Mouse (Mus musculus): Measurements from ENCODE around the gene Miga2. TPM values are rescaled to one million over a fixed set of nuclear protein-coding genes. Genes with fewer than 3 reads are reported as not detected.
A peak's percentile ranks its signal among the peaks of the same experiment; 100 is the strongest.

Gene Miga2
- polyA plus RNA-seq, 1 experiment from 2014 or later: 32.6 TPM

DNA sequence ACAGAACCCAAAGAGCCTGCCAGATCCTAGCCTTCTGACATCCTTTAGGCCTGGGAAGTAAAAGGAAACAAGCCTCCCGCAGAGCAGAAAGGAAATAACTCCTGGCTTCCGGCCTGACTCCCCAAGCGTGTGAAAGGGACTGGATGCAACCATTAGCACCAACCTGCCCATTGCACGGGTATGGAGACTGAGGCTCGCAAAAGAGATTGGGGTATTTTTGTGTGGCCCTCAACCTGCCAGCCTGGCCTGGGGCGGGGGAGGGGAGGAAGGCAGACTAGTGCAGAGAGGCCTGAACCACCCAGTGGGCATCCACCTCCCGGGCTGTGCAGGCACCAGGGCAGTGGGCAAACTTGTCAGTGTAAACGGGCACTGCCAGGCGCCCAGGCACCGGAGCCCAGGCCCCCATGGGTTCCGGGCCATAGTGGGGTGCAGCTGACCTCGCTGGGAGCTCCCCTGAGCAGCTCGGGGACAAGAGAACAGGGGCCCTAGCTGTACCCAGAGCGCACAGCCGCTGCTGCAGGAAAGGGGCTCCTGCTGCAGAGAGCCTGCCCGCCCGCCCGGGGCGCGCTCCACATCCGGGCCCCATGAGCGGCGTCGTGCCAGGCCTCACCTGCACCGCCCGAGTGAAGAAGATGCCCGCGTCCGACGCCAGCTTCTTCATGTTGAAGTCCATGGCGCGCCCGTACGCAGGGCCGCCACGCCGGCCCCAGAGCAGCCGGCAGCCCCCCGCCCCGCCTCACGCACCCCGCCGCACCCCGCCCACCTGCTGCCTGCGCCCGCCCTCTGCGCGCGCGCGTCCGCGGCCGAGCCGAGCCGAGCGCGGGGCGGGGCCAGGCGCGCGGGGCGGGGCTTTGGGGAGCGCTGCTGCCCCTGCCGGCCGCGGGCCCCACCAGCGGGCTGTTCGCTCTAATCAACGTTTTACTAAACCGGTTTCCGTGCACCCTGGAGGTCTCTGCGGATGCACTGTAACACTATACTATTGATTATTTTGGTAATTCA lies 5.2 kb upstream of the Miga2 start, which contains the start of gene Sh3glb2:
TSS of gene Sh3glb2 (minus strand) at position 805 of the 999 bp plus-strand sequence.
- peak within 1 kb of the TSS; percentile 89 for H3K4me3 ChIP-seq

DNA sequence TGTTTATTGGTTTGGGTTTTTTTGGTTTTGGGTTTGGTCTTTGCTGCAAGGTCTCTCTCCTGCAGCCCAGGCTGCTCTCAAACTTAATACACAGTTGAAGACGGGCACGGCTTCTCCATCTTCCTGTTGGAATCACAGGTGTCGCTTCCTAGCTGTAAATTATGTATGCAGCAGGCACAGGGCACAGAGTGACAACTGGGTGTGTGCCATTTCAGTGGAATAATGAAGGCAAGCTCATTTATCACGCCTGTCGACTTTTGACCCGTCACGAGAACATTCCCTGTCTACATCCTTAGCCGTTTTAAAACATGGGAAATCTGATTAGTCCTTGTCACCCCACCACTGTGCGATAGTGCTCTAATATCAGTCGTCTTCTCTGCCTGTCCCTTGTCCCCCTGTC lies 3.4 kb upstream of the Miga2 start:
- WGBS: 75% methylated on average over 10 of the region's 10 CpGs
- no peaks in the 10 kb centered on the region for H3K9me3 ChIP-seq (replicated peaks)

More for the DNA sequence above, 5.2 kb upstream of the Miga2 start, which contains the start of gene Sh3glb2:
- ATAC-seq (replicated peaks; ENCODE audit: insufficient number of reproducible peaks, insufficient read depth, low FRiP score, low read depth): peak; percentile 63
- peak within 1 kb of the TSS; percentile 96 for H3K4me2 ChIP-seq
- peak within 1 kb of the TSS; percentile 92 for H3K27ac ChIP-seq
- H3K27me3 ChIP-seq: no peaks in the 10 kb centered on the region
- H3K9ac ChIP-seq: peak within 1 kb of the TSS; percentile 84
- peaks cover 41% of the 10 kb centered on the region for H3K4me1 ChIP-seq (replicated peaks)
- WGBS: 2% methylated on average over 54 of the region's 73 CpGs
- peaks cover 8% of the 10 kb centered on the region; the same call in 1 of the 2 replicates for H3K36me3 ChIP-seq
- no peaks in the 10 kb centered on the region for H3K9me3 ChIP-seq (replicated peaks)

DNA sequence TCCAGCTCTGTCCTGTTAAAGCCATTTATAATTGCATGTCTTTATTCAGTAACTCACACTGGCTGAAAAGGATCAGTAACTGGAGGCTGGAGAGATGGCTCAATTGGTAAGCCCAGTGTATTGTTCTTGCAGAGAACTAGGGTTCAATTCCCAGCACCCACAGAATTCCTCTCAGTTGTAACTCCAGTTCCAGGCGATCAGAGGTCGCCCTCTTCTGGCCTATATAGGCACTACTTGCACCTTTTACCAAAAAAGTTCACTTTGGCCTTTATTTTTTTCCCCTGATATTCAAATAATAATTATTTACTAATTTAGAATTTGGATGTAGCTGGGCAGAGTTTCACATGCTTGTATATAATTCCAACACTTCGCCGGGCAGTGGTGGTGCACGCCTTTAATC lies 1.2 kb upstream of the Miga2 start:
- no peak for ATAC-seq (replicated peaks; ENCODE audit: insufficient number of reproducible peaks, insufficient read depth, low FRiP score, low read depth)
- Histone ChIP-seq H3K9me3 (replicated peaks) (no peaks in the 10 kb centered on the region), H3K27me3 (no peaks in the 10 kb centered on the region), H3K36me3 (peaks cover 9% of the 10 kb centered on the region), H3K9ac (no peak overlapping the region), H3K27ac (no peak overlapping the region), H3K4me3 (no peak overlapping the region), H3K4me1 (replicated peaks) (peaks cover 41% of the 10 kb centered on the region), H3K4me2 (no peak overlapping the region)
- 72% methylated on average over 5 of the region's 5 CpGs for WGBS

More for the DNA sequence above, 3.4 kb upstream of the Miga2 start:
- ATAC-seq (replicated peaks; ENCODE audit: insufficient number of reproducible peaks, insufficient read depth, low FRiP score, low read depth): no peak
- no peaks in the 10 kb centered on the region for H3K27me3 ChIP-seq
- no peak overlapping the region for H3K9ac ChIP-seq
- H3K36me3 ChIP-seq: no peaks in the 10 kb centered on the region
- no peak overlapping the region for H3K4me2 ChIP-seq
- H3K4me3 ChIP-seq: no peak overlapping the region
- no peak overlapping the region for H3K27ac ChIP-seq
- peaks cover 47% of the 10 kb centered on the region for H3K4me1 ChIP-seq (replicated peaks)

DNA sequence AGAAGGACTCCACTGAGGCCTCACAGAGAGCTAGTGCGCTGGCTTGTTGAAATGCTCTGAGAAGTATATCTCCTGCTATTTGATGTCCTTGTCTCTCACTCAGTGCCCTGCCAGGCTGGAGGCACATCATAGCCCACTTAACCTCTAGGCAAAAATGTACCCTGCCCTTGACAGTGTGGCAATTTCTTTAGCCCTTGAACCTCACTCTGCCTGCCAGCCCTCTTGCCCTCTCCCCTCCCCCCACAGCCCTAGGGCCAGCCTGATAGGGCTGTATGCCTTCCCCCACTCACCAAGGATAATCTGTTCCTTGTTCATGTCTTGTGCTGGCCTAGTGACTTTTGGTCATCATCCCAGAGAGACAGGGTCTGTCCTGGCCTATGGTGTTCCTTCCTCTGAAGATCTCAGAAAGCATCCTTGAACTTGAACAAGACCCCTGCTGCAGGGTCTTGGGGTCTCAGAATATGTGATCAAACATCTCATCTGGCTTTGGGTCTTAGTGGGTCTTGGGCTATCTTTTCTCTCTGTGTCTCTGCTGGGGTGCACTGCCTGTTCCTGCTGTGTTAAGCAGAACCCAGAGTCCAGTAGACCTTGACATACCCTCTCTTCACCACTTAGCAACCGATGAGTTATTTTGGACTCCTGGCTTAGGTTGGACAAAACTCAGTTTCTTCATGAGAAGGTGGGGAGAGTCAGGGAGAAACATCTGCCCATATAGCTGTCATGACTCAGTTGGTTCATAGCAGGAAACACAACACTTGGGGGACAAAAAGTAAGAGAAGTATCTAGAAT lies 1.4 kb downstream of the Miga2 start:
- ATAC-seq (replicated peaks; ENCODE audit: insufficient number of reproducible peaks, insufficient read depth, low FRiP score, low read depth): no peak
- peaks cover 35% of the 10 kb centered on the region for H3K36me3 ChIP-seq
- 62% methylated on average over 2 of the region's 2 CpGs for WGBS

DNA sequence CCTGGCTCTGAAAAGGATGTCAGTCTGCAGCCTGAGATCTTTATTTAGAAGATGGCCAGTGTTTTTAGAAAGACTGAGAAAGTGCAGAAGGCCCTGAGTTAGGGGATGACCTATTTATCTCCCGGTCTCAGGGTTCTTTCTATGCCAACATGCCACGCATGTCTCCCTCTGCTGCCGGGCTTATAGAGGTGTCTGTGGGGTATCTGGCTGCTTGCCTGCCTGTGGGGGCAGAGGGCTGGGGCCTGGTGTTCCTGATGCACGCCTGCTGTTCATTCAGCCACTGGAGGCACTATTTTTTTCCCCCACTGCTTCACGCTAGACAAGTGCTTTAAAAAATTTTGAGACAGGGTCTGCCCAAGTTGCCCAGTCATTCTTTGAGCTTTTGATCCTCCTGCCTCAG lies 2.2 kb downstream of the Miga2 start:
- Histone ChIP-seq H3K4me2 (peak overlapping the region; percentile 78), H3K36me3 (peaks cover 43% of the 10 kb centered on the region), H3K27me3 (no peaks in the 10 kb centered on the region), H3K9ac (0 out of 2 replicates have a peak overlapping the region, but pooled peaks have one; percentile 15), H3K9me3 (replicated peaks) (no peaks in the 10 kb centered on the region), H3K4me3 (peak overlapping the region; percentile 93; the same call in 1 of the 2 replicates), H3K27ac (peak overlapping the region; percentile 86), H3K4me1 (replicated peaks) (peaks cover 27% of the 10 kb centered on the region)
- WGBS: 32% methylated on average over 5 of the region's 5 CpGs
- no peak for ATAC-seq (replicated peaks; ENCODE audit: insufficient number of reproducible peaks, insufficient read depth, low FRiP score, low read depth)

More for the DNA sequence above, 1.4 kb downstream of the Miga2 start:
- Histone ChIP-seq H3K4me1 (replicated peaks) (peaks cover 27% of the 10 kb centered on the region), H3K9ac (peak overlapping the region; percentile 93), H3K4me2 (peak overlapping the region; percentile 78), H3K9me3 (replicated peaks) (no peaks in the 10 kb centered on the region), H3K27ac (peak overlapping the region; percentile 86), H3K27me3 (no peaks in the 10 kb centered on the region), H3K4me3 (peak overlapping the region; percentile 93)

DNA sequence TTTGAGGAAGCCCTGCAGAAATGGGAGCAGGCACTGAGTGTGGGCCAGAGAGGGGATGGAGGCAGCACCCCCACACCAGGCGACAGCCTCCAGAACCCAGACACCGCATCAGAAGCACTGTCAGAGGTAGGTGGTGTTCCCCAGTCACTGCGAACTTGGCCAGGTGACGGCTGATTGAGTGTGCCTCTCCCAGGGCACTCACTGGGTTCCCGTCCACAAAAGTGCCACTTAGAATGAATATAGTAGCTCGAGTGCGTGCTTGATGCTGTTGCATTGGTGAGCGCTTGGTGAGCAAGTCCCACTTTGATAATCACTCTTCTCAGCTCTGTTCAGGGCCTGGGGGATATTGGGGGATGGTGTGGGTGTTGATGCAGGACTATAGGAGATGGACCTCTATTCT lies 7.5 kb downstream of the Miga2 start:
- H3K4me1 ChIP-seq (replicated peaks): peaks cover 7% of the 10 kb centered on the region
- no peak for ATAC-seq (replicated peaks; ENCODE audit: insufficient number of reproducible peaks, insufficient read depth, low FRiP score, low read depth)
- WGBS: 88% methylated on average over 8 of the region's 8 CpGs
- H3K27me3 ChIP-seq: no peaks in the 10 kb centered on the region
- H3K9ac ChIP-seq: no peak overlapping the region
- H3K4me2 ChIP-seq: no peak overlapping the region
- H3K36me3 ChIP-seq: peaks cover 93% of the 10 kb centered on the region
- H3K27ac ChIP-seq: no peak overlapping the region
- H3K9me3 ChIP-seq (replicated peaks): no peaks in the 10 kb centered on the region
- no peak overlapping the region for H3K4me3 ChIP-seq

DNA sequence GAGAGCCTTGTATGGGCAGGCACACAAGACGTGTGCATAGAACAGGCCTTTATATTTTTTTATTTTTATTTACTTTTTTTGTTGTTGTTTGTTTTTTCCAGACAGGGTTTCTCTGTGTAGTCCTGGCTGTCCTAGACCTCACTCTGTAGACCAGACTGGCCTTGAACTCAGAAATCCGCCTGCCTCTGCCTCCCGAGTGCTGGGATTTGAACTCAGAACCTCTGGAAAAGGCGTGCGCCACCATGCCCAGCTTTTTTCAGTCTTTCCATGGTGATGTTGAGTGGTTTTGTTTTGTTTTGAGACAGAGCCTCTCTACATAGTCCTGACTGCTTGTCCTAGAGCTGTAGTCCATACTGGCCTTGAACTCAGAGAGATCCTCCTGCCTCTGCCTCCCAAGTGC lies 8.7 kb downstream of the Miga2 start:
- H3K4me3 ChIP-seq: no peak overlapping the region
- no peaks in the 10 kb centered on the region for H3K9me3 ChIP-seq (replicated peaks)
- H3K27me3 ChIP-seq: no peaks in the 10 kb centered on the region
- no peak overlapping the region for H3K4me2 ChIP-seq
- no peaks in the 10 kb centered on the region for H3K4me1 ChIP-seq (replicated peaks)
- WGBS: 95% methylated on average over 5 of the region's 5 CpGs
- peaks cover 97% of the 10 kb centered on the region for H3K36me3 ChIP-seq
- ATAC-seq (replicated peaks; ENCODE audit: insufficient number of reproducible peaks, insufficient read depth, low FRiP score, low read depth): no peak
- no peak overlapping the region for H3K9ac ChIP-seq
- no peak overlapping the region for H3K27ac ChIP-seq

DNA sequence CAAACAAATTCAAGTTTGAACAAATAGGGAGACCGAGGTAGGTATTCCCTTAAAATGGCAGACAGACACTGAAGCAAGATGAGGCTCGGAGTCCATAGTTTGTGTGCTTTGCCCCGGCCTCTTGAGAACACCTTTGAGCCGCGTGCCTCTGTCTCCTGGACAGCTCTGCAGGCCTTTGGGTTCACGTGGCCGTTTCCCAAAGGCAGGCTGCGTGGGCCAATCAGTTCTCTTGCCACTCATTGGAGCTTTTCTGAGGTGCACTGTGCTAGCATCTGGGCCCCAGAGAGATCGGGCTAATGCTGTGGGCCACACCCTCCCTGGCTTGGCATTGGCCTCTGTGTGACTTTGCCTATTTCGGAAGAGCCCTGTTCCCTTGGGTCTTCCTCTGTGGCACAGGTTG lies 11.9 kb downstream of the Miga2 start:
- WGBS: 92% methylated on average over 10 of the region's 10 CpGs

DNA sequence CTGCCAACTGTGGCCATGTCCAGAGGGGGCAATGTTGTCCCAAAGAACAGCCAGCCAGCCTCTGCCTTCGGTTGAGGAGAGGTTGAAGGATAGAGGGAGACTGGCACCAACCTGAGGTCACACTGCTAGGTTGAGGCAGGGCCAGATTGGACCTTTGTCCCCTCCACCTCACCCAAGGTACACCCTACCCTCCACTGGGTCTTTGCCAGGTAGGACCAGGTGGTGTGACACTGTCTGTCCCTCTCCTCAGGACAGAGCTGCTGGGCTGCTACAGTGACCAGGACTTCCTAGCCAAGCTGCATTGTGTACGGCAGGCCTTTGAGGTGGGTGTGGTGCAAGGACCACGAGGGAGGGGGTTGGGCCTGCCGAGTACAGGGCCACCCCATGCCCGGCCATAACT lies 13.7 kb downstream of the Miga2 start:
- Histone ChIP-seq H3K4me3 (no peak overlapping the region), H3K4me2 (no peak overlapping the region), H3K4me1 (replicated peaks) (no peaks in the 10 kb centered on the region), H3K36me3 (peaks cover 95% of the 10 kb centered on the region), H3K9me3 (replicated peaks) (no peaks in the 10 kb centered on the region), H3K27ac (no peak overlapping the region), H3K27me3 (no peaks in the 10 kb centered on the region), H3K9ac (no peak overlapping the region)
- 82% methylated on average over 5 of the region's 5 CpGs for WGBS
- ATAC-seq (replicated peaks; ENCODE audit: insufficient number of reproducible peaks, insufficient read depth, low FRiP score, low read depth): no peak

More for the DNA sequence above, 11.9 kb downstream of the Miga2 start:
- Histone ChIP-seq H3K9ac (no peak overlapping the region), H3K27me3 (no peaks in the 10 kb centered on the region), H3K4me3 (no peak overlapping the region), H3K4me1 (replicated peaks) (no peaks in the 10 kb centered on the region), H3K27ac (no peak overlapping the region), H3K9me3 (replicated peaks) (no peaks in the 10 kb centered on the region), H3K36me3 (peaks cover 95% of the 10 kb centered on the region), H3K4me2 (no peak overlapping the region)
- ATAC-seq (replicated peaks; ENCODE audit: insufficient number of reproducible peaks, insufficient read depth, low FRiP score, low read depth): no peak

DNA sequence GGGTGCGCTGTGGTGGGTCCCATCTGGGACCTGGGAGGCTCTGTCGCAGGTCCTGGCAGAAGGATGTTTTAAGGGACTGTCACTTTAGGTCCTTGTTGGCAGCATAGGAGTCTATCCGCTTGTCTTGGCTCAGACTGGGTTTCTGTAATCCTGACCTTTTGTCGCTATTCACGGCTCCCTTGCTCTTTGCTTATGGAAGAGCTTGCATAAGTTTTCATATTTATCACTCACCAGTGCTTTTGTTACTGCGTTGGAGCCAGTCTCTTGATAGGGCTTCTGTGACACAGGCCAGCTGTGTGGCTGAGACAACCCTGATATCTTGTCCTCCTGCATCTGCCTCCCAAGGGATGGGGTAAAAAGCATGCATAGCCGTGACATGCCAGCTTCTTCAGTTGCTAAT lies 15.3 kb downstream of the Miga2 start:
- no peak for ATAC-seq (replicated peaks; ENCODE audit: insufficient number of reproducible peaks, insufficient read depth, low FRiP score, low read depth)
- 73% methylated on average over 7 of the region's 7 CpGs for WGBS

More for the DNA sequence above, 15.3 kb downstream of the Miga2 start:
- Histone ChIP-seq H3K27me3 (no peaks in the 10 kb centered on the region), H3K4me3 (no peak overlapping the region), H3K36me3 (peaks cover 96% of the 10 kb centered on the region), H3K27ac (no peak overlapping the region), H3K4me1 (replicated peaks) (no peaks in the 10 kb centered on the region), H3K4me2 (no peak overlapping the region), H3K9ac (no peak overlapping the region), H3K9me3 (replicated peaks) (no peaks in the 10 kb centered on the region)
